Mouse (Mus musculus) liver, postnatal 0 days (tissue): ENCODE data around the gene Borcs5. TPM values are rescaled to one million over a fixed set of nuclear protein-coding genes. Genes with fewer than 3 reads are reported as not detected.

ENCODE experiments used
- ATAC-seq: fragments of 200-750 bp; cut with Nextera tagmentation; 2 replicates; pipeline ENCODE4 v1.8.0; 2017; ENCODE audit warnings: mild to moderate bottlenecking, moderate library complexity
- DNase-seq: peaks from one replicate; pipeline ENCODE4 v3.0.0-alpha.2; 2016
- H3K27ac ChIP-seq: fragments of 300-500 bp; sonication (generic); 2 replicates; pipeline ENCODE4 v1.5.1; 2014; ENCODE audit warnings: antibody characterized with exemption, moderate library complexity, mild to moderate bottlenecking, low read depth
- H3K27me3 ChIP-seq: fragments of 300-500 bp; sonication (generic); 2 replicates; pipeline ENCODE4 v1.6.1; 2014; ENCODE audit warnings: low read length, control low read depth, mixed read lengths; ENCODE audit not compliant: insufficient read depth
- H3K36me3 ChIP-seq: fragments of 300-500 bp; sonication (generic); replicated peaks from 2 replicates; pipeline ENCODE4 v1.6.1; 2014; ENCODE audit warnings: mild to moderate bottlenecking, control low read depth, low read length, moderate library complexity, mixed read lengths; ENCODE audit not compliant: insufficient read depth
- H3K4me1 ChIP-seq: fragments of 300-500 bp; sonication (generic); 2 replicates; pipeline ENCODE4 v1.6.1; 2014; ENCODE audit warnings: antibody characterized with exemption, mild to moderate bottlenecking, control low read depth; ENCODE audit not compliant: insufficient read depth
- H3K4me2 ChIP-seq: fragments of 300-500 bp; sonication (generic); 2 replicates; pipeline ENCODE4 v1.6.1; 2014; ENCODE audit warnings: low read depth, mild to moderate bottlenecking, low read length, moderate library complexity, mixed read lengths
- H3K4me3 ChIP-seq: fragments of 300-500 bp; sonication (generic); 2 replicates; pipeline ENCODE4 v1.5.1; 2014; ENCODE audit warnings: low read depth, low read length
- H3K9ac ChIP-seq: fragments of 300-500 bp; sonication (generic); replicated peaks from 2 replicates; pipeline ENCODE4 v1.6.1; 2014; ENCODE audit warnings: mild to moderate bottlenecking, moderate library complexity
- H3K9me3 ChIP-seq: fragments of 300-500 bp; sonication (generic); 2 replicates; pipeline ENCODE4 v1.6.1; 2016; ENCODE audit warnings: mild to moderate bottlenecking, control low read depth, low read length, mixed read lengths
- CTCF ChIP-seq: sonication (generic); IDR thresholded peaks from 2 replicates; pipeline ENCODE4 v1.5.1; 2016; ENCODE audit warnings: antibody characterized with exemption, low read depth
- EP300 ChIP-seq: IDR thresholded peaks from 2 replicates; pipeline ENCODE4 v1.6.1; 2016; ENCODE audit warnings: antibody characterized with exemption, low read depth, mild to moderate bottlenecking
- WGBS: fragments of 180-500 bp; shearing (Covaris S2); extraction: QIAGEN DNeasy Blood & Tissue Kit; methylation state at CpG from one replicate; pipeline ENCODE4 v1.1.7; 2014; ENCODE audit not compliant: insufficient replicate concordance; 5-methylcytosine and 5-hydroxymethylcytosine counted together
- polyA plus RNA-seq: library from polyadenylated mRNA; unstranded; fragments of >200 nt; fragmentation: Nextera tagmentation; extraction: Ambion mirVana; gene quantifications from 2 replicates; pipeline ENCODE4 v1.2.1, GENCODE M21; 2015

The Borcs5 gene
- polyA plus RNA-seq, 1 experiment from 2014 or later: 8.3 TPM

DNA sequence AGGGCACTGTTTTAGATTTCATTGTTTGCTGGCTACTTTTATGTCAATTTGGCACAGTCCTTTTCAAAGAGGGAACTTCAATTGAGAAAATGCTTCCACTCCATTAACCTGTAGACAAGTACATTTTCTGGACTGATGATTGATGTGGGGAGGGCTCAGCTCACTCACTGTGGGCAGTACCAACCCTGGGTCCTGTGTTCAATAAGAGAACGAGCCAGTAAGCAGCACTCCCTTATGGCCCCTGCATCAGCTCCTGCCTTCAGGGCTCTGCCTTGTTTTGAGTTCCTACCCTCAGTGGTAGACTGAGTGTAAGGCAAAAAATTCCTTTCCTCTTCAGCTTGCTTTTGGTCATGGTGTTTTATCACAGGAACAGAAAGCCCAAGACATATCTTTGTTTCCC lies 74.6 kb downstream of the Borcs5 start:
- DNase-seq (no peak), ATAC-seq (no peak)
- no peak overlapping the region for H3K4me3 ChIP-seq
- TF ChIP-seq CTCF (no peak), EP300 (no peak)
- no peaks in the 10 kb centered on the region for H3K9me3 ChIP-seq
- no peaks in the 10 kb centered on the region for H3K27me3 ChIP-seq
- H3K4me1 ChIP-seq: no peaks in the 10 kb centered on the region
- peaks cover 14% of the 10 kb centered on the region for H3K36me3 ChIP-seq
- no peak overlapping the region for H3K4me2 ChIP-seq
- WGBS: 67% methylated on average over 1 of the region's 1 CpGs
- H3K27ac ChIP-seq: no peak overlapping the region
- H3K9ac ChIP-seq: no peak overlapping the region

GRCm38 (mm10) chr6:134716168-134716587 lies 76.9 kb downstream of the Borcs5 start:
- no peak overlapping the region for H3K4me3 ChIP-seq
- H3K27ac ChIP-seq: no peak overlapping the region
- no peak overlapping the region for H3K4me2 ChIP-seq
- H3K27me3 ChIP-seq: no peaks in the 10 kb centered on the region
- peaks cover 28% of the 10 kb centered on the region for H3K36me3 ChIP-seq
- WGBS: 48% methylated on average over 6 of the region's 6 CpGs
- H3K9me3 ChIP-seq: no peaks in the 10 kb centered on the region
- ATAC-seq (peak; percentile 65), DNase-seq (no peak)
- no peak for TF ChIP-seq CTCF
- TF ChIP-seq EP300: peak; percentile 16; the same call in 1 of the 2 replicates
- H3K4me1 ChIP-seq: no peaks in the 10 kb centered on the region
- H3K9ac ChIP-seq: no peak overlapping the region

GRCm38 (mm10) chr6:134717886-134718667 lies 78.8 kb downstream of the Borcs5 start:
- H3K9me3 ChIP-seq: no peaks in the 10 kb centered on the region
- H3K27me3 ChIP-seq: no peaks in the 10 kb centered on the region
- peaks cover 29% of the 10 kb centered on the region for H3K36me3 ChIP-seq
- no peak overlapping the region for H3K9ac ChIP-seq
- H3K4me2 ChIP-seq: no peak overlapping the region
- ATAC-seq (no peak), DNase-seq (no peak)
- H3K4me1 ChIP-seq: no peaks in the 10 kb centered on the region
- no peak overlapping the region for H3K4me3 ChIP-seq
- 83% methylated on average over 20 of the region's 20 CpGs for WGBS
- no peak for TF ChIP-seq EP300
- TF ChIP-seq CTCF: no peak
- H3K27ac ChIP-seq: no peak overlapping the region

GRCm38 (mm10) chr6:134718668-134719065 lies 79.4 kb downstream of the Borcs5 start:
- H3K27me3 ChIP-seq: no peaks in the 10 kb centered on the region
- no peak for ATAC-seq
- H3K9me3 ChIP-seq: no peaks in the 10 kb centered on the region
- no peak overlapping the region for H3K27ac ChIP-seq
- no peak overlapping the region for H3K9ac ChIP-seq
- WGBS: 81% methylated on average over 11 of the region's 11 CpGs
- no peak for DNase-seq
- peaks cover 33% of the 10 kb centered on the region for H3K36me3 ChIP-seq
- no peaks in the 10 kb centered on the region for H3K4me1 ChIP-seq
- TF ChIP-seq EP300: no peak
- no peak for TF ChIP-seq CTCF
- H3K4me3 ChIP-seq: no peak overlapping the region
- H3K4me2 ChIP-seq: no peak overlapping the region

GRCm38 (mm10) chr6:134719156-134719555 lies 79.8 kb downstream of the Borcs5 start:
- ATAC-seq (no peak), DNase-seq (no peak)
- Histone ChIP-seq H3K9ac (no peak overlapping the region), H3K4me1 (no peaks in the 10 kb centered on the region), H3K4me3 (no peak overlapping the region), H3K27me3 (no peaks in the 10 kb centered on the region), H3K36me3 (peaks cover 33% of the 10 kb centered on the region), H3K9me3 (no peaks in the 10 kb centered on the region), H3K27ac (no peak overlapping the region), H3K4me2 (no peak overlapping the region)
- TF ChIP-seq CTCF: no peak
- no peak for TF ChIP-seq EP300
- WGBS: 68% methylated on average over 5 of the region's 5 CpGs

DNA sequence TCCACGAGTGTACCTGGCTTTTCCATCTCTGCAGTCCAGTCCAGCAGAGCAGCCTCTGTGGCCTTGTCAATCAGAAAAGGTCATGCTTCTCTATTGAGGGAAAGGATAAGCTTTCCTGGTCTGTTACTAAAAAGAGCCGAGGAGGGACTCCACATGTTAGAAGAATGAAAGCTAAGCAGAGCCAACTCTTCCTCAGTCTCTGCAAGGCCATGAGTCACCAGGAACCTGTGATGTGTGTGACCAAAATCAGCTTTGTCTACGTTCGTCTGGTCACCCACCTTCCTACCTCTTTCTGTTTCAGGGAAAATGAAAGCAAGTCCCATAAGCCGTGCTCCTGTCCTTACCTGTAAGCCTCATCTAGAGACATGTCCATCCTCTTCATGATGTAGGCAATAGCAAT lies 80.8 kb downstream of the Borcs5 start:
- H3K4me2 ChIP-seq: no peak overlapping the region
- ATAC-seq (no peak), DNase-seq (no peak)
- H3K4me3 ChIP-seq: no peak overlapping the region
- no peaks in the 10 kb centered on the region for H3K9me3 ChIP-seq
- H3K36me3 ChIP-seq: peaks cover 33% of the 10 kb centered on the region
- 81% methylated on average over 5 of the region's 5 CpGs for whole genome bisulfite sequencing
- peaks cover 2% of the 10 kb centered on the region for H3K4me1 ChIP-seq
- TF ChIP-seq CTCF: no peak
- TF ChIP-seq EP300: no peak
- no peak overlapping the region for H3K27ac ChIP-seq
- H3K27me3 ChIP-seq: no peaks in the 10 kb centered on the region
- no peak overlapping the region for H3K9ac ChIP-seq
